Mouse (Mus musculus) ES-E14 (cell line): Measurements from ENCODE around the gene 4933402J07Rik. TPM values are rescaled to one million over a fixed set of nuclear protein-coding genes. Genes with fewer than 3 reads are reported as not detected.

Experiments
- DNase-seq: peaks from one replicate; pipeline ENCODE4 v3.0.0-alpha.2; 2013; ENCODE audit warnings: low read depth, low spot score
- H3K27ac ChIP-seq: 2 replicates; pipeline ENCODE4 v1.5.1; 2012; ENCODE audit warnings: low read depth, mild to moderate bottlenecking, low read length, moderate library complexity, mixed read lengths; ENCODE audit not compliant: poor library complexity, insufficient read depth, severe bottlenecking
- H3K36me3 ChIP-seq: 2 replicates; pipeline ENCODE4 v1.6.1; 2012; ENCODE audit warnings: mild to moderate bottlenecking, low read length, moderate library complexity, mixed read lengths; ENCODE audit not compliant: control insufficient read depth, poor library complexity, insufficient read depth, severe bottlenecking
- H3K4me1 ChIP-seq, 2 experiments: fragments of 150-350 bp in 1 of 2; sonication (generic) in 1 of 2; 2 replicates each; pipeline ENCODE4 v1.6.1; 2012; ENCODE audit warnings: low read length in 2 of 2, mild to moderate bottlenecking in 1 of 2, mixed read lengths in 1 of 2; ENCODE audit not compliant: control insufficient read depth in 2 of 2, insufficient read depth in 2 of 2, poor library complexity in 1 of 2
- H3K4me3 ChIP-seq, 2 experiments: fragments of 150-350 bp in 1 of 2; sonication (generic) in 1 of 2; 2 replicates each; pipeline ENCODE4 v1.5.1; 2012; ENCODE audit warnings: low read length in 2 of 2, low read depth in 1 of 2, mild to moderate bottlenecking in 1 of 2, mixed read lengths in 1 of 2; ENCODE audit not compliant: insufficient read depth in 1 of 2, poor library complexity in 1 of 2, severe bottlenecking in 1 of 2
- H3K9ac ChIP-seq: 2 replicates; pipeline ENCODE4 v1.6.1; 2012; ENCODE audit warnings: low read depth, mild to moderate bottlenecking, low read length, mixed read lengths; ENCODE audit not compliant: poor library complexity, insufficient read depth, severe bottlenecking
- H3K9me3 ChIP-seq: fragments of 150-350 bp; sonication (generic); 2 replicates; pipeline ENCODE4 v1.6.1; 2012; ENCODE audit warnings: low read depth, mild to moderate bottlenecking, low read length; ENCODE audit not compliant: control insufficient read depth, insufficient read depth
- CHD2 ChIP-seq: IDR thresholded peaks from 2 replicates; pipeline ENCODE4 v1.6.1; 2014; ENCODE audit warnings: mild to moderate bottlenecking, low read depth, low read length, inconsistent platforms
- HCFC1 ChIP-seq: IDR thresholded peaks from 2 replicates; pipeline ENCODE4 v1.6.1; 2012; ENCODE audit warnings: low read length, inconsistent platforms, borderline replicate concordance; ENCODE audit not compliant: insufficient read depth
- MAFK ChIP-seq: IDR thresholded peaks from 2 replicates; pipeline ENCODE4 v1.6.1; 2014; ENCODE audit warnings: mild to moderate bottlenecking, low read depth, low read length, inconsistent platforms; ENCODE audit not compliant: insufficient read depth
- ZC3H11A ChIP-seq: IDR thresholded peaks from 2 replicates; pipeline ENCODE4 v1.6.1; 2012; ENCODE audit warnings: low read depth, mild to moderate bottlenecking, inconsistent platforms, low read length, borderline replicate concordance
- ZNF384 ChIP-seq: IDR thresholded peaks from 2 replicates; pipeline ENCODE4 v1.6.1; 2012; ENCODE audit warnings: low read depth, low read length, inconsistent platforms
- in situ Hi-C, 2 experiments: fragments of 600-800 bp; cut with MboI; formaldehyde crosslinking; loops; one replicate each; pipeline ENCODE4 v1.15.1; 2025; ENCODE audit warnings: low sequenced_read_pairs in 2 of 2, inconsistent platforms in 1 of 2; ENCODE audit not compliant: unreplicated experiment in 2 of 2
- total RNA-seq: library from RNA; depleted of rRNA; stranded (reverse); fragments of 300-350 nt; gene quantifications from 2 replicates; pipeline ENCODE4 v1.2.3, GENCODE M21; 2012; rRNA removed

Gene 4933402J07Rik
- total RNA-seq, 1 experiment: not detected

GRCm38 (mm10) chr8:87621181-87621580, 57.5 kb downstream of the 4933402J07Rik start:
- H3K27ac ChIP-seq: no peak overlapping the region
- DNase-seq: no peak
- no peaks in the 10 kb centered on the region for H3K4me1 ChIP-seq
- H3K9me3 ChIP-seq: no peaks in the 10 kb centered on the region
- in situ Hi-C loops: no loop called here
- no peaks in the 10 kb centered on the region for H3K36me3 ChIP-seq
- no peak overlapping the region for H3K9ac ChIP-seq
- H3K4me3 ChIP-seq: no peak overlapping the region
- TF ChIP-seq ZNF384 (no peak), MAFK (no peak), HCFC1 (no peak)

GRCm38 (mm10) chr8:87629656-87630055, 66.0 kb downstream of the 4933402J07Rik start:
- Histone ChIP-seq H3K9ac (no peak overlapping the region), H3K9me3 (no peaks in the 10 kb centered on the region), H3K4me3 (no peak overlapping the region), H3K27ac (peak overlapping the region; percentile 57; the same call in 1 of the 2 replicates), H3K36me3 (no peaks in the 10 kb centered on the region), H3K4me1 (peaks cover 4 to 28% of the 10 kb centered on the region in 2 experiments; a peak in 3 of 4 replicates)
- in situ Hi-C loops: no loop called here
- DNase-seq: peak; percentile 37
- TF ChIP-seq CHD2 (no peak), ZNF384 (no peak), HCFC1 (no peak), ZC3H11A (no peak), MAFK (no peak)

- H3K27ac ChIP-seq: no peak overlapping the region
- H3K36me3 ChIP-seq: no peaks in the 10 kb centered on the region
- DNase-seq: no peak
- in situ Hi-C loops: no loop called here
- H3K4me3 ChIP-seq: no peak overlapping the region
- TF ChIP-seq HCFC1: no peak
- TF ChIP-seq ZNF384: no peak
- no peak for TF ChIP-seq ZC3H11A
- TF ChIP-seq CHD2: no peak
- no peak for TF ChIP-seq MAFK
- peaks cover 4 to 28% of the 10 kb centered on the region in 2 experiments; a peak in 3 of 4 replicates for H3K4me1 ChIP-seq
- H3K9me3 ChIP-seq: no peaks in the 10 kb centered on the region
- H3K9ac ChIP-seq: no peak overlapping the region
Observed at GRCm38 (mm10) chr8:87631776-87632175, 68.1 kb downstream of the 4933402J07Rik start.

GRCm38 (mm10) chr8:87636226-87636742, 72.6 kb downstream of the 4933402J07Rik start:
- peaks cover 0 to 8% of the 10 kb centered on the region in 2 experiments; a peak in 1 of 4 replicates for H3K4me1 ChIP-seq
- H3K9ac ChIP-seq: no peak overlapping the region
- in situ Hi-C loops: no loop called here
- H3K27ac ChIP-seq: no peak overlapping the region
- H3K9me3 ChIP-seq: no peaks in the 10 kb centered on the region
- no peak for DNase-seq
- no peak for TF ChIP-seq ZNF384
- TF ChIP-seq MAFK: no peak
- TF ChIP-seq HCFC1: no peak
- no peak for TF ChIP-seq CHD2
- no peak for TF ChIP-seq ZC3H11A
- no peak overlapping the region for H3K4me3 ChIP-seq
- no peaks in the 10 kb centered on the region for H3K36me3 ChIP-seq

Other genes with a start within 250 kb of the 4933402J07Rik start
- 3.6 and 5.2 TPM in 2 replicates for gene Cbln1, start 91.2 kb upstream of the 4933402J07Rik start, total RNA-seq